Mouse (Mus musculus): ENCODE data around the gene Nkx2-5. TPM values are rescaled to one million over a fixed set of nuclear protein-coding genes. Genes with fewer than 3 reads are reported as not detected.

Gene Nkx2-5
- polyA plus RNA-seq, 1 experiment, result 11.4 TPM

GRCm38 (mm10) chr17:26848236-26848635 lies 3.4 kb upstream of the Nkx2-5 start:
- TF ChIP-seq POLR2A (IDR thresholded peaks at IDR 0.05; ENCODE audit: control insufficient read depth, extremely low read depth, insufficient read depth, low read length, poor library complexity) (no peak), CTCF (IDR thresholded peaks at IDR 0.05; ENCODE audit: borderline replicate concordance, control insufficient read depth, extremely low read depth, insufficient read depth, low read length, poor library complexity) (no peak)
- Histone ChIP-seq H3K4me1 (replicated peaks; ENCODE audit: control insufficient read depth, insufficient read depth, low read length) (peaks cover 3% of the 10 kb centered on the region; the same call in 1 of the 2 replicates), H3K27ac (ENCODE audit: control insufficient read depth, insufficient read depth, low read length) (no peak overlapping the region), H3K4me3 (ENCODE audit: control insufficient read depth, insufficient read depth, low read length) (no peak overlapping the region), H3K27me3 (ENCODE audit: control insufficient read depth, insufficient read depth, low read length) (peaks cover 36% of the 10 kb centered on the region; the same call in 1 of the 2 replicates), H3K36me3 (ENCODE audit: control insufficient read depth, insufficient read depth, low read length) (no peaks in the 10 kb centered on the region)
- no peak for DNase-seq
- 21% methylated on average over 6 of the region's 6 CpGs for WGBS

GRCm38 (mm10) chr17:26847801-26848200 lies 3.0 kb upstream of the Nkx2-5 start:
- Histone ChIP-seq H3K4me1 (replicated peaks; ENCODE audit: control insufficient read depth, insufficient read depth, low read length) (peaks cover 3% of the 10 kb centered on the region; the same call in 1 of the 2 replicates), H3K36me3 (ENCODE audit: control insufficient read depth, insufficient read depth, low read length) (no peaks in the 10 kb centered on the region), H3K27ac (ENCODE audit: control insufficient read depth, insufficient read depth, low read length) (no peak overlapping the region), H3K4me3 (ENCODE audit: control insufficient read depth, insufficient read depth, low read length) (no peak overlapping the region), H3K27me3 (ENCODE audit: control insufficient read depth, insufficient read depth, low read length) (peaks cover 36% of the 10 kb centered on the region; the same call in 1 of the 2 replicates)
- 5% methylated on average over 5 of the region's 5 CpGs for WGBS
- TF ChIP-seq POLR2A (IDR thresholded peaks at IDR 0.05; ENCODE audit: control insufficient read depth, extremely low read depth, insufficient read depth, low read length, poor library complexity) (no peak), CTCF (IDR thresholded peaks at IDR 0.05; ENCODE audit: borderline replicate concordance, control insufficient read depth, extremely low read depth, insufficient read depth, low read length, poor library complexity) (no peak)
- DNase-seq, result no peak

GRCm38 (mm10) chr17:26846411-26846810 lies 1.6 kb upstream of the Nkx2-5 start:
- Histone ChIP-seq H3K27me3 (ENCODE audit: control insufficient read depth, insufficient read depth, low read length) (peaks cover 36% of the 10 kb centered on the region; the same call in 1 of the 2 replicates), H3K27ac (ENCODE audit: control insufficient read depth, insufficient read depth, low read length) (no peak overlapping the region)

GRCm38 (mm10) chr17:26845149-26846050 lies 591 bp upstream of the Nkx2-5 start:
- H3K4me3 ChIP-seq (ENCODE audit: control insufficient read depth, insufficient read depth, low read length), result no peak overlapping the region
- no peaks in the 10 kb centered on the region for H3K36me3 ChIP-seq (ENCODE audit: control insufficient read depth, insufficient read depth, low read length)
- H3K27me3 ChIP-seq (ENCODE audit: control insufficient read depth, insufficient read depth, low read length), result peaks cover 34% of the 10 kb centered on the region; the same call in 1 of the 2 replicates
- 13% methylated on average over 14 of the region's 14 CpGs for WGBS
- no peak for DNase-seq
- no peak overlapping the region for H3K27ac ChIP-seq (ENCODE audit: control insufficient read depth, insufficient read depth, low read length)
- peaks cover 3% of the 10 kb centered on the region; the same call in 1 of the 2 replicates for H3K4me1 ChIP-seq (replicated peaks; ENCODE audit: control insufficient read depth, insufficient read depth, low read length)
- TF ChIP-seq POLR2A (IDR thresholded peaks at IDR 0.05; ENCODE audit: control insufficient read depth, extremely low read depth, insufficient read depth, low read length, poor library complexity) (no peak), CTCF (IDR thresholded peaks at IDR 0.05; ENCODE audit: borderline replicate concordance, control insufficient read depth, extremely low read depth, insufficient read depth, low read length, poor library complexity) (no peak)

More at GRCm38 (mm10) chr17:26846411-26846810, 1.6 kb upstream of the Nkx2-5 start:
- 17% methylated on average over 8 of the region's 8 CpGs for WGBS
- H3K4me3 ChIP-seq (ENCODE audit: control insufficient read depth, insufficient read depth, low read length), result no peak overlapping the region
- DNase-seq, result no peak
- peaks cover 3% of the 10 kb centered on the region; the same call in 1 of the 2 replicates for H3K4me1 ChIP-seq (replicated peaks; ENCODE audit: control insufficient read depth, insufficient read depth, low read length)
- no peaks in the 10 kb centered on the region for H3K36me3 ChIP-seq (ENCODE audit: control insufficient read depth, insufficient read depth, low read length)
- TF ChIP-seq CTCF (IDR thresholded peaks at IDR 0.05; ENCODE audit: borderline replicate concordance, control insufficient read depth, extremely low read depth, insufficient read depth, low read length, poor library complexity), result no peak
- no peak for TF ChIP-seq POLR2A (IDR thresholded peaks at IDR 0.05; ENCODE audit: control insufficient read depth, extremely low read depth, insufficient read depth, low read length, poor library complexity)

GRCm38 (mm10) chr17:26844371-26844851 lies 398 bp downstream of the Nkx2-5 start:
- H3K27ac ChIP-seq (ENCODE audit: control insufficient read depth, insufficient read depth, low read length), result no peak overlapping the region
- DNase-seq, result no peak

GRCm38 (mm10) chr17:26843696-26844236 lies 1.0 kb downstream of the Nkx2-5 start:
- Histone ChIP-seq H3K27me3 (ENCODE audit: control insufficient read depth, insufficient read depth, low read length) (peaks cover 25% of the 10 kb centered on the region; the same call in 1 of the 2 replicates), H3K27ac (ENCODE audit: control insufficient read depth, insufficient read depth, low read length) (no peak overlapping the region), H3K4me3 (ENCODE audit: control insufficient read depth, insufficient read depth, low read length) (no peak overlapping the region), H3K4me1 (replicated peaks; ENCODE audit: control insufficient read depth, insufficient read depth, low read length) (no peaks in the 10 kb centered on the region), H3K36me3 (ENCODE audit: control insufficient read depth, insufficient read depth, low read length) (no peaks in the 10 kb centered on the region)
- WGBS, result 10% methylated on average over 7 of the region's 7 CpGs
- no peak for DNase-seq
- TF ChIP-seq CTCF (IDR thresholded peaks at IDR 0.05; ENCODE audit: borderline replicate concordance, control insufficient read depth, extremely low read depth, insufficient read depth, low read length, poor library complexity), result no peak
- no peak for TF ChIP-seq POLR2A (IDR thresholded peaks at IDR 0.05; ENCODE audit: control insufficient read depth, extremely low read depth, insufficient read depth, low read length, poor library complexity)

More at GRCm38 (mm10) chr17:26844371-26844851, 398 bp downstream of the Nkx2-5 start:
- H3K27me3 ChIP-seq (ENCODE audit: control insufficient read depth, insufficient read depth, low read length), result peaks cover 26% of the 10 kb centered on the region; the same call in 1 of the 2 replicates
- no peak overlapping the region for H3K4me3 ChIP-seq (ENCODE audit: control insufficient read depth, insufficient read depth, low read length)
- TF ChIP-seq POLR2A (IDR thresholded peaks at IDR 0.05; ENCODE audit: control insufficient read depth, extremely low read depth, insufficient read depth, low read length, poor library complexity) (no peak), CTCF (IDR thresholded peaks at IDR 0.05; ENCODE audit: borderline replicate concordance, control insufficient read depth, extremely low read depth, insufficient read depth, low read length, poor library complexity) (no peak)
- 6% methylated on average over 36 of the region's 36 CpGs for WGBS
- H3K36me3 ChIP-seq (ENCODE audit: control insufficient read depth, insufficient read depth, low read length), result no peaks in the 10 kb centered on the region
- H3K4me1 ChIP-seq (replicated peaks; ENCODE audit: control insufficient read depth, insufficient read depth, low read length), result no peaks in the 10 kb centered on the region
